Mouse (Mus musculus) megakaryocyte, embryonic 14.5 days (primary cell): ENCODE data around the gene Eci1. TPM values are rescaled to one million over a fixed set of nuclear protein-coding genes. Genes with fewer than 3 reads are reported as not detected.
A peak's percentile ranks its signal among the peaks of the same experiment; 100 is the strongest.
"Not testable (repeated sequence)": the region's sequence is repeated elsewhere in the genome, so short reads cannot be mapped to it uniquely, and the experiment has no call there.

Experiments used
- H3K27me3 ChIP-seq: replicated peaks from 2 replicates; pipeline ENCODE3; 2012; ENCODE audit warnings: inconsistent platforms
- H3K36me3 ChIP-seq: replicated peaks from 2 replicates; pipeline ENCODE3; 2012; ENCODE audit warnings: low read length, inconsistent platforms, mixed read lengths
- H3K4me1 ChIP-seq: 2 replicates; pipeline ENCODE4 v1.6.1; 2012; ENCODE audit warnings: inconsistent platforms
- H3K4me3 ChIP-seq: replicated peaks from 2 replicates; pipeline ENCODE3; 2012; ENCODE audit warnings: moderate library complexity, mild to moderate bottlenecking, inconsistent platforms
- H3K9me3 ChIP-seq: 2 replicates; pipeline ENCODE4 v1.6.1; 2012; ENCODE audit warnings: inconsistent platforms
- FLI1 ChIP-seq: IDR thresholded peaks from 2 replicates; pipeline ENCODE4 v1.6.1; 2012; ENCODE audit warnings: low read length, inconsistent platforms, mixed read lengths
- GATA1 ChIP-seq: IDR thresholded peaks from 3 replicates; pipeline ENCODE4 v1.6.1; 2012; ENCODE audit warnings: mixed read lengths, low read length, inconsistent platforms, borderline replicate concordance
- polyA plus RNA-seq: library from polyadenylated mRNA; stranded (reverse); fragments of >175 nt; gene quantifications from 2 replicates; pipeline ENCODE4 v1.2.3, GENCODE M21; 2012; ENCODE audit warnings: low replicate concordance; ENCODE audit not compliant: insufficient read depth

The Eci1 gene
- polyA plus RNA-seq, 1 experiment, result 67.7 TPM

DNA sequence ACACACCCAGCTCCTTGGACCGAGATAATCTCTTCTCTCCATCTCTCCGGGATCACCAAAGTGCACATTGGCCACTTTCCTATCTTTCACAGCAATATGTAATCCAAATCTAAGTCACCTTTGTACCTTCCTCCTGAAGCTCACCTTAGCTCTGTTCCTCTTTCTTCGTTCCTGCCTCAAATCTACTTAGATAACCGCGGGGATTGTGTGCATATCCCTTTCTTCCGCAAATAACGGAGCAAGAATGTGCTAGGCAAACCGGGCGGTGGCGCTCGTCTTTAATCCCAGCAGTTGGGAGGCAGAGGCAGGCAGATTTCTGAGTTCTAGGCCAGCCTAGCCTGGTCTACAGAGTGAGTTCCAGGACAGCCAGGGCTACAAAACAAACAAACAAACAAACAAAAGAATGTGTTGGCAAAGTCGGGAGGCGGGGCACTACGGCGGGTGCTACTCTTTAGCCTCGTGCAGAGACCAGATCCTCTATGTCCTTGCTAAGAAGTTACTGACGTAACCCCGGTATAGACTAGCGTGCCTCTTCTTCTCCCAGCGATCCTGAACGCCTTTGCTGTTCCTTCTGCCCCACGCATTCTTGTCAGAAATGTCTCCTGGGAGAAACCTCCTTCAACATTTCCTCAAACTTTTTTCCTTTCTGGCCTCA is 12.8 kb upstream of the Eci1 start:
- peak overlapping the region; percentile 96 for H3K4me3 ChIP-seq
- no peaks in the 10 kb centered on the region for H3K9me3 ChIP-seq
- no peaks in the 10 kb centered on the region for H3K27me3 ChIP-seq
- TF ChIP-seq GATA1 (no peak), FLI1 (no peak)
- peaks cover 61% of the 10 kb centered on the region for H3K36me3 ChIP-seq
- H3K4me1 ChIP-seq, result peaks cover 43% of the 10 kb centered on the region

DNA sequence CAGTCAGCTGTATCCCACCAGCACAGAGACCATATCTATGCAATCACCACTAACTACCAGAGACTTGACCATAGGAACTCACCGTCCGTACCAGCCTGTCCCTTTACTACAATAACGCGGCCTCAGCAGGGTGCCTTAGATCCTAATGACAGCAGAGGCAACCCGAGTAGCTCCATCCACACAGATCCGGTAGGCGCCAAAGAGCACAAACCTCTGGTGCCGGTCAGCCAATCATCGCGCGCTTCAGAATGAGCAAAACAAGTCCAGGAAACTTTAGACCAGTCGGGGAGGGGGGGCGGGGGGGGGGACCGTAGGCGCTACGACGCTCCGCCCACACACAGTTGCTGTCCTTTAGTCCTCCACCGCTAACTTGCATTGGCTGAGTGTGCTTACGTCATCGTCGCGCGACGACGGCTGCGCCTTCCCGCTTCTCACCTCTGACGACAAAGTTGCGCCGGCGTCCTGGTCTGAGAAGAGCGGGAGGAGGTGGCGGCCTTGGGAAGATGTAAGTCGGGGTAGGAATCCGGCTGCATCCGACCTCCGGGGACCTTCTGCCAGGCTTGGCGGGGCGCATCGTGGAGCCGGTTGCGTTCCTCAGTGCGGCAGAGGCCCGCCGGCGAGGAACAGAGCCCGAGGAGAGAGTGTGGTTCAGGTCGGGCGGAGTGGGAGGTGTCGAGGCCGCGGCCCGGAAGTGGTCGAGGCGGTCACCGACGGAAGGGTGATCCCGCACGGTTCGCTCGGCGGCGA is 12.0 kb upstream of the Eci1 start, which contains the start of gene Rnps1:
Rnps1 (plus strand) TSS at position 336 of the 747 bp plus-strand sequence.
- TF ChIP-seq FLI1, result peak; percentile 12; the same call in 1 of the 2 replicates
- TF ChIP-seq GATA1, result no peak
- Histone ChIP-seq H3K4me1 (peaks cover 46% of the 10 kb centered on the region), H3K27me3 (no peaks in the 10 kb centered on the region), H3K9me3 (no peaks in the 10 kb centered on the region), H3K36me3 (peaks cover 61% of the 10 kb centered on the region), H3K4me3 (peak within 1 kb of the TSS; percentile 96)

DNA sequence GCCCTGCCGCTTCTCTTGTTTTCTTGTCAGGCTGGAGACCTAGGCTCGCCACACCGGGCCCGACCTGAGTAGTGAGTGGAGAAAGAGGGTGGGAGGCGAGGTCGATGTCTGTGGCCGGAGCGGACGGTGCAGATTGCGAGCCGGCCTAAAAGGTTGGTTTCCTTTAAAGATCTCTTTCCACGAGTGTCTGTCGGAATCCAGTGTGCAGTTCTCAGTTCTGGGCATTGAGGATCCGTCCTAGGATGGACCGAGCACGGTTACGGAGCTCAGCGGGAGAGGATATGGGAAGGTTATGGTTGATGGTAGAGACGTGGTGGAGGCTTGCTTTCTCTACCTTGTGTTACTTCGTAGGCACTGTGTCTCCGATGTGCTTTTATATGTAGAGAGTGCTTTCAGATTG is 11.4 kb upstream of the Eci1 start:
- no peaks in the 10 kb centered on the region for H3K9me3 ChIP-seq
- no peaks in the 10 kb centered on the region for H3K27me3 ChIP-seq
- H3K4me1 ChIP-seq, result peaks cover 50% of the 10 kb centered on the region
- TF ChIP-seq GATA1 (no peak), FLI1 (no peak)
- peaks cover 61% of the 10 kb centered on the region for H3K36me3 ChIP-seq
- peak overlapping the region; percentile 96 for H3K4me3 ChIP-seq

DNA sequence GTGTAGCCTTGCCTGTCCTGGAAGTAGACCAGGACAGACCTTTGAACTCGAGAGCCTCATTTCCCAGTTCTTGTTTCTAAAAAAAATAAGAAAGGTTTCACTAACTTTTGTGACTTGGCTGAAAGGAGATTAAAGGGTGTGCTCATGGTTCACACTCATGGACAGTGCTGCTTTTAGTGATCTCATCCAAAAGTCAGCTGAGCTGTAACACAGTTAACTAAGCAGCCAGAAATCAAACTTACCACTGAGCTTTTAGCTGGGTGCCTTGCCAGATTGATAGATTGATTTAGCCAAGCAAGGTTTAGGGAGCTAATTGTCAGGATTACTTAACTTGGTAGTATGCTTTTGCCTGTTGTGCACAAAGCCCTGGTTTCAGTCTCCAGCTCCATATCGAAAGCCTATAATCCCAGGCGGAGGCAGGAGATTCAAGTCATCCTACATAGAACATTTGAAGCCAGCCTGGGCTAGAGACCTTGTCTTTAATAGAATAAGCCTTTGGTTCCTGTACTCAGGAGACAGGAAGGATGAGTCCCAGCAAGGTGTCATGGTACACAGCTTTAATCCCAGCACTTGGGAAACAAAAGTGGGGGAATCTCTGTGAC is 10.3 kb upstream of the Eci1 start:
- Histone ChIP-seq H3K27me3 (no peaks in the 10 kb centered on the region), H3K36me3 (peaks cover 62% of the 10 kb centered on the region), H3K4me1 (peaks cover 51% of the 10 kb centered on the region), H3K9me3 (no peaks in the 10 kb centered on the region), H3K4me3 (peak overlapping the region; percentile 96)
- TF ChIP-seq GATA1 (no peak), FLI1 (no peak)

DNA sequence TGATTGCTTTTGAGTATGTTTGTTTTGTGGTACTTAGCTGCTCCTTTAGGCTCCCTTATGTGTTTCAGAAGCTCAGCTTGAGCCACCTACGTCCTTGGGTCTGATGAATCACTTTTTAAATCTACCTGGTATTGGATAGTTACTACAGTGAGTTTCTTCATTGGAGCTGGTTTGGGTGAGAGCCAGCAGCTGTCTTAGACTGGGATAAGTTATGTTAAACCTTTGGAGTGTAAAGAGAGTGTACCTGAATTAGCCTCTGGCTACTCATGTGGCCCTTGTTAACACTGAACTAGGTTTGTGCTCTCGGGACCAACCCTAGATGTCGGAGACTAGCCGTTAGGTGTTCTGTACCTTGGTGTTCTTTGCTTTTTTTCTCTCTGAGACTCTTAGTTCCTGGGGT is 3.3 kb upstream of the Eci1 start:
- peaks cover 70% of the 10 kb centered on the region for H3K36me3 ChIP-seq
- H3K4me1 ChIP-seq, result peaks cover 24% of the 10 kb centered on the region
- H3K9me3 ChIP-seq, result no peaks in the 10 kb centered on the region
- H3K27me3 ChIP-seq, result no peaks in the 10 kb centered on the region
- H3K4me3 ChIP-seq, result no peak overlapping the region
- TF ChIP-seq GATA1 (no peak), FLI1 (no peak)

DNA sequence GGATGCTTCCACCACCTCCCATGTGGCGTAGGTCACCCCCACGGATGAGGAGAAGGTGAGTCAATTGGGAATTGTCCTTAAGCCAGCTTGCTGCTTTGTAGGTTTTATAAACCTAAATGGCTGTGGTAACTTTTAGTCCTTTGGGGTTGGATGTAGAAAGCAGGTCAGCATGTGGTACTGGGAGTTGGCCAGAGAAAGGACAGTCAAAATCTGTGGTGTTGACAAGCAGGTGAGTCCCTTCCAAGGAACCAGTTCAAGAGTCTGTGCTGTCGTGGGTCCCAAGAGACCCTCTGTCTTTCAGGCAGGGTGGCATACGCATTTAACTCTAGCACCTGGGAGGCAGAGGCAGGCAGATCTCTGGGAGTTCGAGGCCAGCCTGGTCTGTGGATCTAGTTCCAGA is 2.0 kb upstream of the Eci1 start:
- Histone ChIP-seq H3K27me3 (no peaks in the 10 kb centered on the region), H3K4me1 (peaks cover 16% of the 10 kb centered on the region), H3K9me3 (no peaks in the 10 kb centered on the region), H3K36me3 (peaks cover 64% of the 10 kb centered on the region), H3K4me3 (no peak overlapping the region)
- TF ChIP-seq FLI1 (no peak), GATA1 (no peak)

DNA sequence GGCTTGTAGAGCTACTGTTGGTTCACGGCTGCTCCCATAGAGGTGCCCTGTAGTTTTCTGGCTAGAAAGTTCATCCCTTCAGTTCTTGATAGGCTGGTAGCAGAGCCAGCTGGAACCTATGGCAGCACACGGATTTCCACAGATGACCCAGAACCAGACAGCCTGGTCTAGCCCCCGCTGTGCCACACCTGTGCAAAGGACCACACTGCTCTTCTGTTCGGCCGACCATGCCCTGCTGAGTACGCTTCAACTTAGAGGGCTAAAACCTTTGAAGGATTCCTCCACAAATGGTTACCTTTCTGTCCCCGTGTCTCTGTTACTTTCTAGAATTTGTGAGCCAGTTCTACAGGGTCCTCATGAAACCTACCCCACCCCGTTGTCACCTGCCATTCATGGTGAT is 1.1 kb upstream of the Eci1 start:
- peaks cover 19% of the 10 kb centered on the region for H3K4me1 ChIP-seq
- not testable (repeated sequence) for H3K4me3 ChIP-seq, H3K27me3 ChIP-seq, H3K9me3 ChIP-seq
- peaks cover 63% of the 10 kb centered on the region for H3K36me3 ChIP-seq

DNA sequence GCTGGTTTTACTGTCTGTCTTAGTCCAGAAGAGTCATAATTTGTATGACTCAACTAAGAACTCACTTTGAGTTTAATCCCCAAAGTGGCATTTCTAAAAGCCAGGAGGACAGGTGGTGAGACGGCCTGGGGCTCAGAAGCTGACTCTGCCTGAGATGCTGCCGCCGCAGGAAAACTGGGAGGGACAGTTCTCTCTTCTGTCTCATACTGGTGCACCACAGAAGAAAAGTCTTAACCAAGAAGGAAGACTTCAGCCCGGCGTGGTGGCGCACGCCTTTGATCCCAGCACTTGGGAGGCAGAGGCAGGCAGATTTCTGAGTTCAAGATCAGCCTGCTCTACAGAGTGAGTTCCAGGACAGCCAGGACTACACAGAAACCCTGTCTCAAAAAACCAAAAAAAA is 536 bp upstream of the Eci1 start:
- H3K27me3 ChIP-seq, result no peaks in the 10 kb centered on the region
- H3K9me3 ChIP-seq, result no peaks in the 10 kb centered on the region
- peaks cover 25% of the 10 kb centered on the region for H3K4me1 ChIP-seq
- H3K36me3 ChIP-seq, result peaks cover 60% of the 10 kb centered on the region
- TF ChIP-seq GATA1, result no peak
- no peak for TF ChIP-seq FLI1
- peak overlapping the region; percentile 80 for H3K4me3 ChIP-seq

DNA sequence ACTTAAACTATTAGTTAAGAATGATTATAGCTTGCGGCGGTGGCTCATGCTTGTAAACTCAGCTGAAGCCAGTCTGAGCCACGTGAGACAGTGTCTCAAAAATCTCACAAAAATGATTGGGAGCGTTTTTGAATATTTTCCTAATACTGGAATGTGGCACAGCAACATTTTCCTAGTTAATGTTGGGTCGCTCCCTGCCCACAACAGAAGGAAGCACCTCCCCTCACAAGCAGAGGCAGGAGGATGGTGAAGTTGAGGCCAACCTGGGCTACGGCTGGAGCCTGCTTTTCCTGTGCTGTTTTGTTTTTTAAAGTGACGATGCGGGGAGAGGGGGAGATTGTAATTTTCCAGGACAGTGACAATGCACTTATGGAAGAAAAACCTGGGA is 723 bp downstream of the Eci1 start:
- Histone ChIP-seq H3K9me3 (no peaks in the 10 kb centered on the region), H3K4me1 (peaks cover 26% of the 10 kb centered on the region), H3K4me3 (peak overlapping the region; percentile 98), H3K27me3 (no peaks in the 10 kb centered on the region), H3K36me3 (peaks cover 52% of the 10 kb centered on the region)
- TF ChIP-seq FLI1 (no peak), GATA1 (no peak)
